Mouse (Mus musculus) ES-Bruce4 (cell line): ENCODE measurements around the gene Faim2.

Experiments
- CTCF ChIP-seq: IDR thresholded peaks from one replicate; pipeline ENCODE4 v1.8.1; 2011; ENCODE audit warnings: low read depth, low read length
- EP300 ChIP-seq: IDR thresholded peaks from 2 replicates; pipeline ENCODE4 v1.6.1; 2011; ENCODE audit warnings: low read depth, low read length; ENCODE audit not compliant: insufficient read depth
- POLR2A ChIP-seq: IDR thresholded peaks from one replicate; pipeline ENCODE4 v1.8.1; 2011; ENCODE audit warnings: low read length; ENCODE audit not compliant: insufficient read depth

DNA sequence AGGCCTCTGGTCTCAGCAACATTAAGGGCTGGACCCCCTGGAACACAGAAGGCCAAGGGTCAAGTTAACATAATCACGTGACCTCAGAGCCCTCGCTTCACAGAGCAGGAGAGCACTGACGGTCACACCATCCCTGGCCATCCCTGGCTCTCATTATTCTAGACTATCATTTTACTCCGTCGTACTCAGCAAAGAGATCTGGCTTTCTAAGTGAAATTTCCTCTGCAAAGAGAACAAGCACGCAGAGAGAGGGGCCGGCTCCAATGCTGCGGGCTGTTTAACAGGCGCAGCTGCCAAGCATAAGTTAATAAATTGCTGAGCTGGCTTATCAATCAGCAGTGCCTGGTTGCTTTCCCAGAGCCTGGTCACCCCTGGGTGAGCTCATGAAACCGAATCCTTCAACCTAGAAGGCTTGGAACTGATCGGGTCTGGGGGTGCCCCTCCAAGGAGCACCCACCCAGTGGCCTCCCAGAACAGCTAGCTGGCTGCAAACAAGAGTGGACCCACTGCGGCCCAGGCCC, 25.6 kb downstream of the Faim2 start:
- TF ChIP-seq CTCF (no peak), POLR2A (no peak), EP300 (no peak)
